Mouse (Mus musculus) brain, embryonic 14.5 days (tissue): ENCODE measurements around the gene Gm42417.

Experiments
- CTCF ChIP-seq: fragments of 200-500 bp; IDR thresholded peaks from 2 replicates; pipeline ENCODE4 v1.5.1; 2012; ENCODE audit warnings: inconsistent platforms, mild to moderate bottlenecking, moderate library complexity, borderline replicate concordance; ENCODE audit not compliant: insufficient read depth, insufficient read length; ENCODE audit errors: extremely low read depth
- POLR2A ChIP-seq: fragments of 200-500 bp; IDR thresholded peaks from 2 replicates; pipeline ENCODE4 v1.6.1; 2012; ENCODE audit warnings: mild to moderate bottlenecking, inconsistent platforms, borderline replicate concordance; ENCODE audit not compliant: poor library complexity, insufficient read depth, insufficient read length, severe bottlenecking; ENCODE audit errors: extremely low read depth

GRCm38 (mm10) chr1:36580384-36581207, 41.4 kb upstream of the Gm42417 start:
- TF ChIP-seq POLR2A (no peak), CTCF (no peak)
